Mouse (Mus musculus) CH12.LX (cell line): ENCODE measurements around the gene Prpf40b. TPM values are rescaled to one million over a fixed set of nuclear protein-coding genes. Genes with fewer than 3 reads are reported as not detected.

Experiments
- DNase-seq: peaks from one replicate; pipeline ENCODE4 v3.0.0-alpha.2; 2013; ENCODE audit errors: extremely low read depth
- H3K27ac ChIP-seq: 2 replicates; pipeline ENCODE4 v1.5.1; 2012; ENCODE audit warnings: low read depth, mild to moderate bottlenecking, control low read depth, moderate library complexity; ENCODE audit not compliant: insufficient read depth
- H3K27me3 ChIP-seq: replicated peaks from 2 replicates; pipeline ENCODE3; 2012; ENCODE audit warnings: inconsistent platforms
- H3K36me3 ChIP-seq, 2 experiments: replicated peaks in 1 of 2; 2 replicates each; pipeline versions ENCODE3 to v1.6.1; 2012; ENCODE audit warnings: inconsistent platforms in 1 of 2, low read length in 1 of 2, mild to moderate bottlenecking in 1 of 2, mixed read lengths in 1 of 2, moderate library complexity in 1 of 2; ENCODE audit not compliant: control insufficient read depth in 1 of 2, insufficient read depth in 1 of 2
- H3K4me1 ChIP-seq, 2 experiments: 2 replicates each; pipeline ENCODE4 v1.6.1; 2012; ENCODE audit warnings: inconsistent platforms in 1 of 2, moderate library complexity in 1 of 2; ENCODE audit not compliant: insufficient read depth in 2 of 2, control insufficient read depth in 1 of 2
- H3K4me2 ChIP-seq: 2 replicates; pipeline ENCODE4 v1.6.1; 2012; ENCODE audit warnings: low read depth, mild to moderate bottlenecking, control low read depth; ENCODE audit not compliant: poor library complexity, insufficient read depth, severe bottlenecking
- H3K4me3 ChIP-seq, 3 experiments: fragments of 150-350 bp in 1 of 3; sonication (generic) in 1 of 3; replicated peaks in 1 of 3; 2 replicates each; pipeline versions ENCODE3 to v1.5.1; 2011 to 2012; ENCODE audit warnings: low read depth in 2 of 3, low read length in 2 of 3, mild to moderate bottlenecking in 2 of 3, moderate library complexity in 2 of 3, control low read depth in 1 of 3, improper control_type of control experiment in 1 of 3, inconsistent platforms in 1 of 3, mixed read lengths in 1 of 3; ENCODE audit not compliant: poor library complexity in 1 of 3
- H3K79me2 ChIP-seq: replicated peaks from 2 replicates; pipeline ENCODE4 v1.6.1; 2012; ENCODE audit warnings: mild to moderate bottlenecking, moderate library complexity; ENCODE audit not compliant: control insufficient read depth, poor library complexity, insufficient read depth, severe bottlenecking; ENCODE audit errors: extremely low read depth
- H3K9ac ChIP-seq: 2 replicates; pipeline ENCODE4 v1.6.1; 2012; ENCODE audit warnings: low read depth, mild to moderate bottlenecking, control low read depth, moderate library complexity; ENCODE audit not compliant: insufficient read depth
- H3K9me3 ChIP-seq: replicated peaks from 2 replicates; pipeline ENCODE3; 2012; ENCODE audit warnings: low read length, inconsistent platforms, mixed read lengths
- BHLHE40 ChIP-seq: IDR thresholded peaks from 2 replicates; pipeline ENCODE4 v1.6.1; 2011; ENCODE audit warnings: mild to moderate bottlenecking, low read depth, low read length, improper control_type of control experiment
- CHD1 ChIP-seq: IDR thresholded peaks from 2 replicates; pipeline ENCODE4 v1.6.1; 2012; ENCODE audit warnings: low read depth, low read length, improper control_type of control experiment, inconsistent platforms
- CHD2 ChIP-seq: IDR thresholded peaks from 2 replicates; pipeline ENCODE4 v1.6.1; 2011; ENCODE audit warnings: low read length, improper control_type of control experiment
- CTCF ChIP-seq, 2 experiments: IDR thresholded peaks in 1 of 2; conservative IDR thresholded peaks in 1 of 2; 2 replicates each; pipeline ENCODE4 v1.5.1; 2011 to 2012; ENCODE audit warnings: low read depth in 2 of 2, low read length in 2 of 2, improper control_type of control experiment in 1 of 2, inconsistent platforms in 1 of 2, mild to moderate bottlenecking in 1 of 2, moderate library complexity in 1 of 2
- E2F4 ChIP-seq: IDR thresholded peaks from 2 replicates; pipeline ENCODE4 v1.6.1; 2011; ENCODE audit warnings: low read depth, low read length, improper control_type of control experiment; ENCODE audit not compliant: insufficient replicate concordance
- ELF1 ChIP-seq: IDR thresholded peaks from 2 replicates; pipeline ENCODE4 v1.6.1; 2014; ENCODE audit warnings: low read depth, mild to moderate bottlenecking, inconsistent platforms, low read length, improper control_type of control experiment
- ETS1 ChIP-seq: conservative IDR thresholded peaks from 2 replicates; pipeline ENCODE4 v1.6.1; 2012; ENCODE audit warnings: low read depth, mild to moderate bottlenecking, inconsistent platforms, low read length, improper control_type of control experiment, moderate library complexity
- GABPA ChIP-seq: IDR thresholded peaks from 2 replicates; pipeline ENCODE4 v1.6.1; 2012; ENCODE audit warnings: low read depth, low read length, improper control_type of control experiment, inconsistent platforms; ENCODE audit not compliant: insufficient replicate concordance
- HCFC1 ChIP-seq: IDR thresholded peaks from 2 replicates; pipeline ENCODE4 v1.6.1; 2012; ENCODE audit warnings: low read depth, mild to moderate bottlenecking, inconsistent platforms, low read length, improper control_type of control experiment
- JUN ChIP-seq: IDR thresholded peaks from 2 replicates; pipeline ENCODE4 v1.6.1; 2011; ENCODE audit warnings: low read depth, mild to moderate bottlenecking, low read length, improper control_type of control experiment, moderate library complexity; ENCODE audit not compliant: insufficient read depth
- JUND ChIP-seq: conservative IDR thresholded peaks from 2 replicates; pipeline ENCODE4 v1.6.1; 2011; ENCODE audit warnings: low read depth, low read length, improper control_type of control experiment
- KAT2A ChIP-seq: IDR thresholded peaks from 2 replicates; pipeline ENCODE4 v1.6.1; 2012; ENCODE audit warnings: low read length, improper control_type of control experiment, inconsistent platforms; ENCODE audit not compliant: insufficient replicate concordance
- MAFK ChIP-seq: IDR thresholded peaks from 2 replicates; pipeline ENCODE4 v1.6.1; 2011; ENCODE audit warnings: low read length, improper control_type of control experiment; ENCODE audit not compliant: insufficient replicate concordance
- MAX ChIP-seq: IDR thresholded peaks from 2 replicates; pipeline ENCODE4 v1.6.1; 2011; ENCODE audit warnings: low read length, improper control_type of control experiment
- MAZ ChIP-seq: IDR thresholded peaks from 2 replicates; pipeline ENCODE4 v1.6.1; 2012; ENCODE audit warnings: low read depth, mild to moderate bottlenecking, inconsistent platforms, low read length, improper control_type of control experiment, moderate library complexity
- MEF2A ChIP-seq: IDR thresholded peaks from 2 replicates; pipeline ENCODE4 v1.6.1; 2014; ENCODE audit warnings: low read depth, mild to moderate bottlenecking, inconsistent platforms, low read length, improper control_type of control experiment, borderline replicate concordance
- MYC ChIP-seq: IDR thresholded peaks from 2 replicates; pipeline ENCODE4 v1.6.1; 2011; ENCODE audit warnings: low read depth, mild to moderate bottlenecking, improper control_type of control experiment, low read length
- NRF1 ChIP-seq: IDR thresholded peaks from 2 replicates; pipeline ENCODE4 v1.6.1; 2014; ENCODE audit warnings: low read depth, mild to moderate bottlenecking, inconsistent platforms, low read length, improper control_type of control experiment, moderate library complexity
- PAX5 ChIP-seq: IDR thresholded peaks from 2 replicates; pipeline ENCODE4 v1.6.1; 2012; ENCODE audit warnings: low read length, inconsistent platforms, mixed read lengths
- POLR2A ChIP-seq: IDR thresholded peaks from 2 replicates; pipeline ENCODE4 v1.6.1; 2011; ENCODE audit warnings: low read depth, mild to moderate bottlenecking, improper control_type of control experiment, low read length
- POLR2AphosphoS2 ChIP-seq: IDR thresholded peaks from 2 replicates; pipeline ENCODE4 v1.6.1; 2011; ENCODE audit warnings: low read depth, low read length, improper control_type of control experiment
- RAD21 ChIP-seq: IDR thresholded peaks from 2 replicates; pipeline ENCODE4 v1.6.1; 2011; ENCODE audit warnings: low read depth, mild to moderate bottlenecking, low read length, improper control_type of control experiment, moderate library complexity
- SIN3A ChIP-seq: IDR thresholded peaks from 2 replicates; pipeline ENCODE4 v1.6.1; 2012; ENCODE audit warnings: low read length, improper control_type of control experiment, inconsistent platforms
- SMC3 ChIP-seq: IDR thresholded peaks from 2 replicates; pipeline ENCODE4 v1.6.1; 2011; ENCODE audit warnings: low read depth, low read length, improper control_type of control experiment
- TBP ChIP-seq: conservative IDR thresholded peaks from 2 replicates; pipeline ENCODE4 v1.6.1; 2011; ENCODE audit warnings: low read depth, low read length, improper control_type of control experiment
- TCF12 ChIP-seq: IDR thresholded peaks from 2 replicates; pipeline ENCODE4 v1.6.1; 2014; ENCODE audit warnings: low read depth, mild to moderate bottlenecking, inconsistent platforms, low read length, improper control_type of control experiment
- UBTF ChIP-seq: IDR thresholded peaks from 2 replicates; pipeline ENCODE4 v1.6.1; 2012; ENCODE audit warnings: low read depth, mild to moderate bottlenecking, inconsistent platforms, low read length, improper control_type of control experiment, moderate library complexity
- USF2 ChIP-seq: conservative IDR thresholded peaks from 2 replicates; pipeline ENCODE4 v1.6.1; 2011; ENCODE audit warnings: low read depth, low read length, improper control_type of control experiment
- ZC3H11A ChIP-seq: IDR thresholded peaks from 2 replicates; pipeline ENCODE4 v1.6.1; 2012; ENCODE audit warnings: low read depth, mild to moderate bottlenecking, inconsistent platforms, low read length, improper control_type of control experiment
- ZKSCAN1 ChIP-seq: IDR thresholded peaks from 2 replicates; pipeline ENCODE4 v1.6.1; 2012; ENCODE audit warnings: low read depth, inconsistent platforms, low read length, improper control_type of control experiment, borderline replicate concordance
- ZMIZ1 ChIP-seq: IDR thresholded peaks from 2 replicates; pipeline ENCODE4 v1.6.1; 2012; ENCODE audit warnings: low read depth, mild to moderate bottlenecking, inconsistent platforms, low read length, improper control_type of control experiment
- ZNF384 ChIP-seq: IDR thresholded peaks from 2 replicates; pipeline ENCODE4 v1.6.1; 2012; ENCODE audit warnings: low read depth, low read length, improper control_type of control experiment, inconsistent platforms
- dilution Hi-C: fragments of 300-500 bp; cut with MboI; formaldehyde crosslinking; loops from 2 replicates; pipeline ENCODE4 v1.14.3; 2020; ENCODE audit warnings: low sequenced_read_pairs; ENCODE audit not compliant: extremely low pct_unique_long_range_greater_than_20kb, extremely low pct_ligation_motif_present
- in situ Hi-C: fragments of 300-500 bp; cut with MboI; formaldehyde crosslinking; loops from 3 replicates; pipeline ENCODE4 v1.14.3; 2019; ENCODE audit warnings: low sequenced_read_pairs, low pct_ligation_motif_present, low pct_unique_long_range_greater_than_20kb, mixed read lengths
- polyA plus RNA-seq: library from polyadenylated mRNA; unstranded; fragments of >175 nt; gene quantifications from 2 replicates; pipeline ENCODE4 v1.2.1, GENCODE M21; 2012; ENCODE audit warnings: low read depth; ENCODE audit not compliant: insufficient read length
- total RNA-seq, 2 experiments: library from RNA; depleted of rRNA; stranded (reverse); fragments of 300-350 nt in 1 of 2; fragments of >200 nt in 1 of 2; gene quantifications; 2 replicates each; pipeline ENCODE4 v1.2.3; 2012 to 2014

The Prpf40b gene
- total and polyA plus RNA-seq, 3 experiments = 11.7 to 31.8 (median 27.9) TPM

- Histone ChIP-seq H3K4me2 (no peak overlapping the region), H3K79me2 (no peaks in the 10 kb centered on the region), H3K36me3 (no peaks in the 10 kb centered on the region), H3K9me3 (no peaks in the 10 kb centered on the region), H3K9ac (no peak overlapping the region), H3K4me3 (no peak overlapping the region), H3K27me3 (peaks cover 73% of the 10 kb centered on the region), H3K27ac (no peak overlapping the region), H3K4me1 (peaks cover 0 to 6% of the 10 kb centered on the region in 2 experiments; a peak in 1 of 4 replicates)
- TF ChIP-seq HCFC1 = no peak
- no peak for TF ChIP-seq CTCF (conservative IDR thresholded peaks at IDR 0.05 in 1 of 2, IDR thresholded peaks at IDR 0.05 in 1 of 2; ENCODE audit: low read depth in 2 of 2, low read length in 2 of 2)
- no peak for TF ChIP-seq ZNF384
- no peak for TF ChIP-seq JUN
- no peak for TF ChIP-seq E2F4
- no peak for TF ChIP-seq PAX5
- no peak for TF ChIP-seq KAT2A
- no peak for TF ChIP-seq ZKSCAN1
- no peak for TF ChIP-seq ELF1
- TF ChIP-seq TBP = no peak
- no peak for TF ChIP-seq CHD2
- no peak for TF ChIP-seq MAX
- no peak for TF ChIP-seq BHLHE40
- TF ChIP-seq POLR2A = no peak
- TF ChIP-seq MEF2A = no peak
- no peak for TF ChIP-seq ZMIZ1
- no peak for TF ChIP-seq TCF12
- no peak for TF ChIP-seq MAFK
- no peak for TF ChIP-seq GABPA
- no peak for TF ChIP-seq USF2
- dilution Hi-C loops = no loop called here
- DNase-seq = no peak
- in situ Hi-C loops = no loop called here
Observed at GRCm38 (mm10) chr15:99278271-99278670, 16.6 kb upstream of the Prpf40b start.

GRCm38 (mm10) chr15:99283456-99283855, 11.4 kb upstream of the Prpf40b start:
- H3K36me3 ChIP-seq = no peaks in the 10 kb centered on the region
- DNase-seq = peak; percentile 39
- in situ Hi-C loops (no loop called here), dilution Hi-C loops (no loop called here)
- H3K9ac ChIP-seq = no peak overlapping the region
- H3K27me3 ChIP-seq = peaks cover 64% of the 10 kb centered on the region
- H3K27ac ChIP-seq = no peak overlapping the region
- H3K79me2 ChIP-seq = no peaks in the 10 kb centered on the region
- H3K4me3 ChIP-seq = no peak overlapping the region
- H3K9me3 ChIP-seq = no peaks in the 10 kb centered on the region
- peaks cover 13 to 15% of the 10 kb centered on the region in 2 experiments for H3K4me1 ChIP-seq
- no peak overlapping the region for H3K4me2 ChIP-seq
- TF ChIP-seq USF2 (no peak), ZC3H11A (no peak), MAFK (no peak), NRF1 (no peak), CHD2 (no peak), MYC (no peak), SIN3A (no peak), JUND (no peak), GABPA (no peak), ZKSCAN1 (no peak), ZMIZ1 (no peak), PAX5 (no peak), SMC3 (peak; percentile 59), TCF12 (no peak), ZNF384 (peak; percentile 19; the same call in 1 of the 2 replicates), RAD21 (peak; percentile 32), CHD1 (no peak), MAZ (no peak), ETS1 (no peak), MAX (no peak), CTCF (conservative IDR thresholded peaks at IDR 0.05 in 1 of 2, IDR thresholded peaks at IDR 0.05 in 1 of 2; ENCODE audit: low read depth in 2 of 2, low read length in 2 of 2) (peak; percentile 42 to 70), HCFC1 (no peak), UBTF (no peak), POLR2AphosphoS2 (no peak)
